Mouse (Mus musculus) forebrain, embryonic 13.5 days (tissue): ENCODE measurements around the gene Tnfrsf9. TPM values are rescaled to one million over a fixed set of nuclear protein-coding genes. Genes with fewer than 3 reads are reported as not detected.

ENCODE experiments used
- ATAC-seq: fragments of 200-750 bp; cut with Nextera tagmentation; 2 replicates; pipeline ENCODE4 v1.8.0; 2017
- H3K27ac ChIP-seq: fragments of 300-500 bp; sonication (generic); 2 replicates; pipeline ENCODE4 v1.5.1; 2015; ENCODE audit warnings: inconsistent platforms, mild to moderate bottlenecking, moderate library complexity
- H3K27me3 ChIP-seq: fragments of 300-500 bp; sonication (generic); 2 replicates; pipeline ENCODE4 v1.6.1; 2015; ENCODE audit warnings: mild to moderate bottlenecking, inconsistent platforms
- H3K36me3 ChIP-seq: fragments of 300-500 bp; sonication (generic); 2 replicates; pipeline ENCODE4 v1.6.1; 2015; ENCODE audit warnings: mild to moderate bottlenecking, inconsistent platforms; ENCODE audit not compliant: poor library complexity, severe bottlenecking
- H3K4me1 ChIP-seq: fragments of 300-500 bp; sonication (generic); 2 replicates; pipeline ENCODE4 v1.6.1; 2015; ENCODE audit warnings: inconsistent platforms
- H3K4me2 ChIP-seq: fragments of 300-500 bp; sonication (generic); 2 replicates; pipeline ENCODE4 v1.6.1; 2015; ENCODE audit warnings: inconsistent platforms, mild to moderate bottlenecking, moderate library complexity
- H3K4me3 ChIP-seq: fragments of 300-500 bp; sonication (generic); 2 replicates; pipeline ENCODE4 v1.5.1; 2015; ENCODE audit warnings: mild to moderate bottlenecking, inconsistent platforms
- H3K9ac ChIP-seq: fragments of 300-500 bp; sonication (generic); 2 replicates; pipeline ENCODE4 v1.6.1; 2015; ENCODE audit warnings: mild to moderate bottlenecking, inconsistent platforms
- H3K9me3 ChIP-seq: fragments of 300-500 bp; sonication (generic); replicated peaks from 2 replicates; pipeline ENCODE4 v1.6.1; 2016; ENCODE audit warnings: inconsistent platforms
- WGBS: fragments of 180-500 bp; shearing (Covaris S2); methylation state at CpG from one replicate; pipeline ENCODE4 v1.1.7; 2015; 5-methylcytosine and 5-hydroxymethylcytosine counted together
- polyA plus RNA-seq: library from polyadenylated mRNA; unstranded; fragments of >200 nt; fragmentation: Nextera tagmentation; extraction: Ambion mirVana; gene quantifications from 2 replicates; pipeline ENCODE4 v1.2.1, GENCODE M21; 2015

Gene Tnfrsf9
- polyA plus RNA-seq, 1 experiment from 2014 or later: 0.13 TPM

DNA sequence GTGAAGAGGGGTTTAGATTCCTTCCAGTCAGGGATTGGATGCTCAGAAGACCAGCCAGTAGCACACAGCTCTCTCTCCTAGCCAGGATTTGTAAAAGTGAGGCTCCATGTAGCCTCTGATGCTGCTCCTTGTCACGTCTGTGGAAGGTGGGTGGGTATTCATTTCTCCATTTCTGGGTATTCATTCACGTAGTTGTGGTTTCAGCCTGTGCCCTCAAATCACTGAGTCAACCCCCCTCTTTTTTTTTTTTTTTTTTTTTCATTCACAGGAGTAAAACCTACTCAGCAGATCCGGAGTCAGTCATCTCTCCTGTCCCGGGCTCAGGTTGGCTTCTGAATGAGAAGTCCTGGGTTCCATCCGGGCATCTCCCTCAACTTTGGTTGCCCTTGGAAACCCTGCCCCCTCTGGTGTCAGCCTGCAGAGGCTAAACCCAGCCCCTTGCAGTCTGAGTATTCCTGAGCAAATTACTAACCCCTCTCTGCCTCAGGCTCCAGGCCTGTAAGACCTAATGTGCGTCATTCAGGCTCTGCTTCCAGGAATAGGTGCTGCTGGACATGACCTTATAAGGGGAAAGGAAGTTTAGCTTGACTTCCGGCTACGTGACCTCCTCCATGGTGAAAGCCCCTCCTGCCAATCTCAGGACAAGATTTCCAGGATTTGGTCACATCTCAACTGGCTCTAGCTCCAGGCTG, 3.1 kb downstream of the Tnfrsf9 start:
- 73% methylated on average over 8 of the region's 8 CpGs for WGBS
- Histone ChIP-seq H3K4me1 (peaks cover 18% of the 10 kb centered on the region), H3K9ac (no peak overlapping the region), H3K4me3 (no peak overlapping the region), H3K36me3 (no peaks in the 10 kb centered on the region), H3K4me2 (no peak overlapping the region), H3K27me3 (no peaks in the 10 kb centered on the region), H3K27ac (no peak overlapping the region), H3K9me3 (no peaks in the 10 kb centered on the region)
- ATAC-seq: no peak

DNA sequence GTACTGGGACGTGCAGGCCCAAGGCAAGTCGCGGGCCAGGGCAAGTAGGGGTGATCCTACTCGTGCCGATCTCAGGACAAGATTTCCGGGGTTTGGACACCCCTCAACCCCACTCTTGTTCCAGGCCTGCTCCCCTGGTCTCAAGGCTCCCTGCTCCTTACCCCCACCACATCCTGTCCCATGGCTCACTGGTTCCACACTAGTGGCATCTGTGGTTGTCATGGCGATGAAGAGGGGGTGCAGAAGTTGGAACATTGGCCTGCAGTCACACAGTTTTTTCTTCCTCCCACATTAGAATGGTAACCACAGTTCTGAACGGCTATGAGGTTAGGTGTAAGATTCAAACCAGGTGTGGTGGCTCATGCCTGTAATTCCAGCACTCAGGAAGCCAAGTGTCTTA, 6.8 kb downstream of the Tnfrsf9 start:
- 89% methylated on average over 8 of the region's 8 CpGs for WGBS
- Histone ChIP-seq H3K4me1 (no peaks in the 10 kb centered on the region), H3K4me3 (no peak overlapping the region), H3K27me3 (no peaks in the 10 kb centered on the region), H3K9ac (no peak overlapping the region), H3K4me2 (no peak overlapping the region), H3K9me3 (no peaks in the 10 kb centered on the region), H3K36me3 (no peaks in the 10 kb centered on the region), H3K27ac (no peak overlapping the region)
- no peak for ATAC-seq

DNA sequence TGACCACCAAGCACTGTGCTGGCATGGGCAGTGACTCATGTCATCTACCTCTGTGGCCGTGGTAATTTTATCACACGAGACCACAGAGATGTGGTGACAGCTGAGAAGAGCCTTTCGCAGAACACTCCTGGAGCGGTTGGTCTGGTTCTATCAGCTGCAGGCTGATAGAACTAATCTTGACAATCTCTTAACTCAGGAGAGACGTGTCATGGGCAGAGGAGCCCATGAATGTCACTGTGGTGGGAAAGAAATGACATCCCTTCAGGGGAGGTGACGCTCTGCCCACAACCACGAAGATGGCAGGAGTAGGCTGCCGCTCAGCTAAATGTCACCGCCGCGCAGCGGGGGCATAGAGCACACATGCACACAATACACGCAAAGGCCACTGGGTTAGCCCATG, 9.9 kb downstream of the Tnfrsf9 start:
- no peak for ATAC-seq
- H3K27ac ChIP-seq: no peak overlapping the region
- WGBS: 87% methylated on average over 13 of the region's 13 CpGs
- H3K36me3 ChIP-seq: no peaks in the 10 kb centered on the region
- H3K4me3 ChIP-seq: no peak overlapping the region
- no peak overlapping the region for H3K9ac ChIP-seq
- no peak overlapping the region for H3K4me2 ChIP-seq
- no peaks in the 10 kb centered on the region for H3K9me3 ChIP-seq
- H3K4me1 ChIP-seq: no peaks in the 10 kb centered on the region
- H3K27me3 ChIP-seq: no peaks in the 10 kb centered on the region

DNA sequence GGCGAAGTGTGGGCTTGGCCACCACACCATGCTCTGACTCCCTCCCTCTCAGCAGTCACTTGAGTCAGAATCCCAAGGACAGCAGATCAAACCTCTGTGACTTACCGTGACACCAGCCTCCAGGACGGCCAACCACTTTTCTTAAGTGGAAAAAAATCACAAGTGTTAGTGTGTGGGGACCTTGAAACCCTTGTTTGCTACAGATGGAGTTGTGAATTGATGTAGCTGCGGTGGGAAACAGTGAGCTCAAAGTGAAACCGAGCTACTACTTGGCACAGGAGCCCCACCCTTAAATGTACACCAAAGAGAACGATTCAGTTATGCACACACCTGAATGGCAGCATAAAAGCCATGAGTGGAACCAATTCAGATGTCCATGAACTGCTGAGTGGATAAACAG, 10.6 kb downstream of the Tnfrsf9 start:
- WGBS: 83% methylated on average over 6 of the region's 6 CpGs
- no peak overlapping the region for H3K4me2 ChIP-seq

DNA sequence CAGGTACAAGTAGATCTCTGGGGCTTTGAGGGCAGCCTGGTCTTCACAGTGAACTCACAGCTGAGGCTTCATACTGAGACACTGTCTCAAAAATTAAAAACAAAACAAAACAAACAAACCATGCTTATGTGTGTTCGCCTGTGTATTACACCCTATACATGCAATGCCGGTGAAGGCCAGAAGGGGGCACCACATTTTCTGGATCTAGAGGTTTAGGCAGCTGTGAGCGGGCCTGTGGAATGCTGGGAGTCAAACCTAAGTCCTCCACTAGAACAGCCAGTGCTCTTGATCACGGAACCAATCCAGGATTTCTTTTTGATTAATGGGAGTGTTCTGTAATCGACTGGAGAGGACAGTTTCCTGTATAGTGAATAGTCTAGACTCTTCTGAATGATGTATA, 11.6 kb downstream of the Tnfrsf9 start:
- H3K36me3 ChIP-seq: no peaks in the 10 kb centered on the region
- no peaks in the 10 kb centered on the region; the same call in 1 of the 2 replicates for H3K27me3 ChIP-seq
- H3K4me2 ChIP-seq: no peak overlapping the region
- no peak overlapping the region for H3K9ac ChIP-seq
- H3K27ac ChIP-seq: no peak overlapping the region
- no peaks in the 10 kb centered on the region for H3K9me3 ChIP-seq
- 56% methylated on average over 5 of the region's 5 CpGs for WGBS
- no peak for ATAC-seq
- H3K4me1 ChIP-seq: no peaks in the 10 kb centered on the region
- H3K4me3 ChIP-seq: no peak overlapping the region

More for the DNA sequence above, 10.6 kb downstream of the Tnfrsf9 start:
- H3K27ac ChIP-seq: no peak overlapping the region
- ATAC-seq: no peak
- H3K9me3 ChIP-seq: no peaks in the 10 kb centered on the region
- H3K4me3 ChIP-seq: no peak overlapping the region
- H3K4me1 ChIP-seq: no peaks in the 10 kb centered on the region
- H3K36me3 ChIP-seq: no peaks in the 10 kb centered on the region
- no peaks in the 10 kb centered on the region; the same call in 1 of the 2 replicates for H3K27me3 ChIP-seq
- H3K9ac ChIP-seq: no peak overlapping the region

GRCm38 (mm10) chr4:150926924-150927705, 12.8 kb downstream of the Tnfrsf9 start:
- 48% methylated on average over 14 of the region's 14 CpGs for WGBS
- H3K9ac ChIP-seq: no peak overlapping the region
- no peak overlapping the region for H3K4me3 ChIP-seq
- H3K4me2 ChIP-seq: no peak overlapping the region
- H3K36me3 ChIP-seq: no peaks in the 10 kb centered on the region
- H3K27me3 ChIP-seq: no peaks in the 10 kb centered on the region; the same call in 1 of the 2 replicates
- no peak overlapping the region for H3K27ac ChIP-seq
- no peak for ATAC-seq
- H3K9me3 ChIP-seq: no peaks in the 10 kb centered on the region
- H3K4me1 ChIP-seq: no peaks in the 10 kb centered on the region

- no peak for ATAC-seq
- Histone ChIP-seq H3K27me3 (no peaks in the 10 kb centered on the region; the same call in 1 of the 2 replicates), H3K4me1 (no peaks in the 10 kb centered on the region), H3K9me3 (no peaks in the 10 kb centered on the region), H3K36me3 (no peaks in the 10 kb centered on the region), H3K4me3 (no peak overlapping the region), H3K27ac (no peak overlapping the region), H3K4me2 (no peak overlapping the region), H3K9ac (no peak overlapping the region)
- WGBS: 76% methylated on average over 10 of the region's 10 CpGs
Measured at GRCm38 (mm10) chr4:150927789-150928188, 13.4 kb downstream of the Tnfrsf9 start.

DNA sequence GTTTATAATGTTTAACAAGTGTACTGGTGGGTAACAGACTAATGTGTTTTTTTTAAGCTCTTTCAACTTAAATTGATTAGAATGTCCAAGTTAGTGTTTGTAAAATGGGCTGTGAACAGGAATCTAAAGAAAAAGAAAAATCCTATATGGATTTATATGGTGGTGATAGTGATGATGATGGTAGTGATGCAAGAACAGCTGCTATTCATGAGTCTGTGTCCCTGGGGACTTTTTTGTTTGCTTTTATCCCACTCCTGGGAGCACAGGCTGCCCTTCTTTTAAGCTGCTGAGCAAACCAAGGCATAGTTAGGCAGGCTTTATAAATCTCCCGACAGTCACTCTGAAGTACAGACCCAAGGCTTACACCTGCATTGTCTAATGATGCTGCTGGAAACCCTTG, 19.1 kb downstream of the Tnfrsf9 start:
- peaks cover 3% of the 10 kb centered on the region; the same call in 1 of the 2 replicates for H3K27me3 ChIP-seq
- H3K9me3 ChIP-seq: no peaks in the 10 kb centered on the region
- ATAC-seq: no peak
- H3K4me2 ChIP-seq: no peak overlapping the region
- no peak overlapping the region for H3K27ac ChIP-seq
- whole genome bisulfite sequencing: 62% methylated on average over 1 of the region's 1 CpGs
- H3K36me3 ChIP-seq: no peaks in the 10 kb centered on the region
- no peak overlapping the region for H3K4me3 ChIP-seq
- H3K9ac ChIP-seq: no peak overlapping the region
- no peaks in the 10 kb centered on the region for H3K4me1 ChIP-seq

DNA sequence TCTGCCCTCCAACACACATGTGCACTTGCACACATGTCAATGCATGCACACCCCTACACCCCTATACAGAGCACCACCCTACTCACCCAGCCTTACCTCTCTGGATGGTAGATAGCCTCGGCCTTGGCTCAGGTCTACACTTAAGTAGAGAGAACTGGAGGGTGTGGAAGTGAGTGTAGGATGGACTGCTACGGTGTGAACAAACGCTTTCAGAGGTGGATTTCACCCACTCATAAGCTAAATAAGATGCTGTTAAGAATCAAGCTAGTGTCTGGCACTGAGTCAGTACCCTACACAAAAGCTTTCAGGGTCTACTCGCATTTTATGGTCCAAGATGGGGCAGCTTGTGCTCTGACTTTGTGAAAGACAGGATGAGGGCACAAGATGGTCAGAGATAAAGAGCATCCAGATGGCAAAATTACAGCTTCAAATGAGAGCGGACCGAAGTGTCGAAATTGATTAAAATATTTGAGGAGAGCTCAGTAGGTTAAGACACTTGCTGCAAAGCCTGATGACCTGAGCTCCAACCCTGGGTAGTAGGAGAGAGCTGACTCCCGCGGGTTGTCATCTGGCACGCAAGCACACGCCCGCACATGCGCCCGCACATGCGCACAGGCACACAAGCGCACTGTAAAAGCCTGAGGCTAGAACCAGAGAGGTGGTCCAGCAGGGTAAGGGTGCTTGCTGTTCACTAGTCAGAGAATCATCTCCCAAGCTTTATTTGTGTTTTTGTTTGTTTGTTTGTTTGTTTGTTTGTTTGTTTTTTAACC, 23.1 kb downstream of the Tnfrsf9 start:
- Histone ChIP-seq H3K9me3 (no peaks in the 10 kb centered on the region), H3K4me2 (no peak overlapping the region), H3K4me1 (no peaks in the 10 kb centered on the region), H3K27me3 (0 out of 2 replicates have a peak, but pooled peaks cover 3% of the 10 kb centered on the region), H3K36me3 (no peaks in the 10 kb centered on the region), H3K27ac (no peak overlapping the region), H3K9ac (no peak overlapping the region), H3K4me3 (no peak overlapping the region)
- ATAC-seq: no peak
- 81% methylated on average over 16 of the region's 16 CpGs for WGBS

GRCm38 (mm10) chr4:150938063-150938452, 23.7 kb downstream of the Tnfrsf9 start:
- no peaks in the 10 kb centered on the region for H3K4me1 ChIP-seq
- no peak overlapping the region for H3K4me2 ChIP-seq

DNA sequence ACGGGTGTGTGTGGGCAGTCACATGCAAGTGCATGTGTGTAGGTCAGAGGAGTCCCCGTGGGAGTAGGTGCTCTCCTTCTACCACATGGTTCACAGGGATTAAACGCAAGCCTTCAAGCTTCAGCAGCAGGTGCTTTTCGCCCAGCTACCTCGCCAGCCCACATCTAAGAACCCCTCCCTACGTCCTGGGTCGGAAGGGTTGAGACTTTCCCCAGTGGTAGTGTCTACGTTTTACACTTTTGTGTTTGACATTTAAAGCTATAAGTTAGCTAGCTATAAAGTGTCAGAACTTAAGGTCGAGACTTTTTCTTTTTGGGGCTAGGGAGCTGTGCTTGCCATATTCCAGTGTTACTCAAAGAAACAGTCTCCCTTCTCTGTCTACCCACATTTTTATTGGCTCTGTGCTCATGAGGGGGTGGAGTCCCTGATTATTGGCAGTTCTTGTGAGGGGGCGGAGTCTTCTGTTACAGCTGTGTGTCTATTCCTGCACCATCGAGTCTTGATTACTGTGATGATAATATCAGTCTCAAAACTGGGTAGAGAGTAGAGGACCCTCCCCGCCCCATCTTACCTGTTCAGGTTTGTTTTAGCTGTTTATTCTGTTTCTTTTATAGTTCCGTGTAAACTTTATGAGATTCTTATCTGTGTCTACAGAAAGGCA, 25.8 kb downstream of the Tnfrsf9 start:
- no peak overlapping the region for H3K4me3 ChIP-seq
- H3K4me1 ChIP-seq: no peaks in the 10 kb centered on the region
- H3K27me3 ChIP-seq: no peaks in the 10 kb centered on the region
- H3K4me2 ChIP-seq: no peak overlapping the region
- ATAC-seq: no peak
- H3K36me3 ChIP-seq: no peaks in the 10 kb centered on the region
- H3K9me3 ChIP-seq: no peaks in the 10 kb centered on the region
- WGBS: 73% methylated on average over 13 of the region's 13 CpGs
- H3K9ac ChIP-seq: no peak overlapping the region
- H3K27ac ChIP-seq: no peak overlapping the region

More at GRCm38 (mm10) chr4:150938063-150938452, 23.7 kb downstream of the Tnfrsf9 start:
- Histone ChIP-seq H3K9ac (no peak overlapping the region), H3K9me3 (no peaks in the 10 kb centered on the region), H3K27me3 (0 out of 2 replicates have a peak, but pooled peaks cover 2% of the 10 kb centered on the region), H3K27ac (no peak overlapping the region), H3K36me3 (no peaks in the 10 kb centered on the region), H3K4me3 (no peak overlapping the region)
- no peak for ATAC-seq
- 64% methylated on average over 14 of the region's 14 CpGs for WGBS
